Mouse (Mus musculus) gastrocnemius, postnatal 36 days (tissue): ENCODE measurements at regions not wholly inside any gene's neighbourhood (a gene's known extent, or its start where the extent isn't known, plus 50 kb on each side); places are given as distances from the start of the nearest gene placed in this dataset.

Experiments
- DNase-seq, 2 experiments: peaks; one replicate each; pipeline ENCODE4 v3.0.0; 2022
- intact Hi-C: fragments of 180-260 bp; cut with DNase I; formaldehyde crosslinking; loops from one replicate; pipeline ENCODE4 v1.15.1; 2025

- intact Hi-C loops: loop anchor here (5.0 kb wide), 1 partner anchor 727 kb away; no protein-coding TSS in a partner anchor
- DNase-seq: no peak
Measured at GRCm38 (mm10) chr7:111245067-111245466, 162.2 kb upstream of the Eif4g2 start.

GRCm38 (mm10) chr7:111243831-111244230 is 161.0 kb upstream of the Eif4g2 start:
- intact Hi-C loops: loop anchor here (5.0 kb wide), 1 partner anchor 197 kb away; no protein-coding TSS in a partner anchor
- DNase-seq: no peak

DNA sequence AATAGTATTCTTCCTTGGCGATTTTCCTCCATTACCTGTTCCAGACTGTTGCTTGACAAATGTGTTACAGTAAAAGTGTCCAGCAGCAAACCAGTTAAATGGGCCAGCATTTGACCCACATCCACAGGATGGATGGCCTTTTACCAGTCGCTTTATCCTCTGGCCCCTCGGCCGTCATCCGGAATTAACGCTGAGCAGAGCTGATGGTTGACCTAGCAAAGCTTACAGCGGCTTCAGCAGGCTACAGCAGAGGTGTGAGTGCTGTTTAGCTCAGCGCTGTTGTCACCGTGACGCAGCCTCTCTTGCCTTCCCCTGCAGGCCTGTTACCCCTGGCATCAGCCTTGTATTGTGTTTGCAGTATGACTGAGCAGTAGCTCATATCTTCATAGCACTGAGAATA is 159.8 kb upstream of the Eif4g2 start:
- no peak for DNase-seq
- intact Hi-C loops: loop anchor here (5.0 kb wide), 1 partner anchor 195 kb away; no protein-coding TSS in a partner anchor

DNA sequence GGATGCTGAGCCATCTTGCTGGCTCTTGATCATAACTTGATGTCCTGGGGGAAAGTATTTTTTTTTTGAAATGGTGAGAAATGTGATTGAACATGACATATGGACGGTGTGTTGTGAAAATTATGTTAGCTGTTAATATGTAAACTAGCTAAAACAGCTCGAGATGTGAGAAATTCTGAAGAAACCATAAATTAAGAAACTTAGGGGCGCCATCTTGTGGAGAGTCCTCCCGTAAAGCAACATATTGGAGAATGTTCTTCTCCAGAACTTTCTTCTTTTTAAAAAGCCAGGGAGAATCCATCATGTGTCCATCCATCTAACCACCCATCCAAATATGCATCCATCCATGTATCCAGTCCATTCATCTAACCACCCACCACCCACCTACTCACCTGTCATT is 158.7 kb upstream of the Eif4g2 start:
- no peak for DNase-seq
- intact Hi-C loops: loop anchor here (1.0 to 5.0 kb wide), 2 partner anchors 59 to 194 kb away; no protein-coding TSS in a partner anchor

GRCm38 (mm10) chr7:111240234-111240826 is 157.5 kb upstream of the Eif4g2 start:
- intact Hi-C loops: loop anchor here (5.0 kb wide), 1 partner anchor 193 kb away; no protein-coding TSS in a partner anchor
- DNase-seq: no peak

DNA sequence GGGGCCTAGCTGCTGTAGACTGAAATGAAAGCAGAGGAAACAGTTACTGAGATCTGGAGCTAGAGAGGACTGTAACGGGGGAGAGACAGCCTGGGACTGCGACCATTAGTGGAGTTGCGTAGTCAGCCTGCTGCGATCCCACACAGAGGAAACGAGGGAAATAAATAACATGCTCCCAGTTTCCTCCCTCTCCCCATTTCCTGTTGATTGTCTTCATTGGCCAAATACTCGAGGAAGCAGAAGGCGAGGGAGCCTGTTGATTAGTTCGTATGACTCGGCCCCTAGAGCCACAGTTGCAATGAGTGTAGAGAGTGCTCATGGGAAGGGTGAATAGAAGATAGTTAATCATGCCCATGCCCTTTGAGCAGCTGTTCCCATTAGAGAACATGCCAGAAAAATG is 155.0 kb upstream of the Eif4g2 start:
- intact Hi-C loops: no loop called here

DNA sequence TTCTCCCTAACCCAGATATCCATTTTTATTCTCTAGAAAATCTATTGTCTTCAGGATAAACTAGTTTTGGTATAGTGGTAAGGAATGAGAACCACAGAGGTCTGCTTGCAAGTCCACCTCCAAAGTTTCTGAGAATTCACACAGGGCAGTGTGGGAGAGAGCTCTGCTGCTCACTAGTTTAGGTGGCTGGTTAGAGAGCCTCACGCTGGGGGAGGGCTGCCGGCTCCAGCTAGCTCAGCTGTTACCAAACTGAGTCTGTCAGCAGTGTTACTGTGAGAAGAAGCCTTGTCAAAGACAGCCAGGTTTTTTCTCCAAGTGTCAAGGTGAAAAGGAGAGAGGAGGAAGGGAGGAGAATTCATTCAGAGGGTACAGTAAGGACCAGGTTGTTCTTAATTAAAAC is 147.8 kb upstream of the Eif4g2 start:
- no peak for DNase-seq
- intact Hi-C loops: no loop called here

More for the DNA sequence above, 155.0 kb upstream of the Eif4g2 start:
- DNase-seq: no peak

GRCm38 (mm10) chr7:111227082-111227481 is 144.3 kb upstream of the Eif4g2 start:
- DNase-seq: no peak
- intact Hi-C loops: no loop called here

GRCm38 (mm10) chr7:111226026-111226656 is 143.3 kb upstream of the Eif4g2 start:
- intact Hi-C loops: no loop called here
- no peak for DNase-seq

GRCm38 (mm10) chr7:111215586-111215985 is 132.8 kb upstream of the Eif4g2 start:
- no peak for DNase-seq
- intact Hi-C loops: no loop called here

DNA sequence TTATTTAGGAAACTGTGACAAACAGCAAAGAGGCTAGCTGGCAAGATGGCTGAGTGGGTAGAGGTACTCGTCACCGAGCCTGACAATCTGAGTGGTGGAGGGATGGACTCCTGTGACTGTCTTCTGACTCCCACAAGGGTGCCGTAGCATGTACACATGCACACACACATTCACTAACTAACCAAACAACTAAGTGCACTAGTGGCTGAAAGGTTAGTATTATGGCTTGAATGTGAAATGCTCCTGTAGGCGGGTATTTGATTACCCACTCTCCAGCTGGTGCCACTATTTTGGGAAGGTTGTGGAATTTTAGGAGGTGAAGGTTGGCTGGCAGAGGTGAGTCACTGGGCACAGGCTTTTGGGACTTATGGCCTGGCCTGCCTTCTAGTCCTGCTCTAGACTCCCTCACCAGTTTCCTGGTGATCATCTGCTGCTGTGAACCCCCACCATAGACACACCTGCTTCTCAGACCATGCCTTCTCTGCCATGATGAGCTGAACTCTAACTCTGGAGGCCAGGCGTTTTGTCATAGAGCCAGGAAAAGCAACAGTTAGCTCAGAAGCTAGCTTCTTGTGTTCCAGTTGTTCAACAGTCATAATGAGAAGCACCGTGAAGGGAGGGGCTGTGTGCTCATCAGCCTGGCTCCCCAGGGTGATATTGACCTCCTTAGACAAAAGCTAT is 131.5 kb upstream of the Eif4g2 start:
- intact Hi-C loops: no loop called here
- no peak for DNase-seq

DNA sequence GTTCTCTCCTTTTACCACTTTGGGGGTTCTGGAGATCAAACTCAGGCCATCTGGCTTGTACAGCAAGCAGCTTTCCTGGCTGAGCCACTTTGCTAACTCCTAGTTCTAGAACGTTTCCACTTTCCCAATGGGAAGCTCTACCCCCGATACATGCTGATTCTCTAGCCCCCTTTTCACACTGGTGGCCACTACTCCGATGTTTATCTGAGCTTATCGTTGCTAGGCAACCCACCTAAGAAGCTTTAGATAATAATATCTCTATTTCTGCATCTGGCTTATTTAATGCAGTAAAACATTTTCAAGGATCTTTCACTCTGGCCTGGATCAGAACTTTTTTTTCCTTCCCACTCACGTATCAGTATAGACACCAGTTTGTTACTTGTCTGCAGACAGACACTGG is 129.4 kb upstream of the Eif4g2 start:
- DNase-seq: no peak
- intact Hi-C loops: no loop called here

GRCm38 (mm10) chr7:111211641-111212040 is 128.8 kb upstream of the Eif4g2 start:
- DNase-seq: no peak
- intact Hi-C loops: no loop called here

- no peak for DNase-seq
- intact Hi-C loops: no loop called here
Measured at GRCm38 (mm10) chr7:111210282-111210681, 127.5 kb upstream of the Eif4g2 start.

DNA sequence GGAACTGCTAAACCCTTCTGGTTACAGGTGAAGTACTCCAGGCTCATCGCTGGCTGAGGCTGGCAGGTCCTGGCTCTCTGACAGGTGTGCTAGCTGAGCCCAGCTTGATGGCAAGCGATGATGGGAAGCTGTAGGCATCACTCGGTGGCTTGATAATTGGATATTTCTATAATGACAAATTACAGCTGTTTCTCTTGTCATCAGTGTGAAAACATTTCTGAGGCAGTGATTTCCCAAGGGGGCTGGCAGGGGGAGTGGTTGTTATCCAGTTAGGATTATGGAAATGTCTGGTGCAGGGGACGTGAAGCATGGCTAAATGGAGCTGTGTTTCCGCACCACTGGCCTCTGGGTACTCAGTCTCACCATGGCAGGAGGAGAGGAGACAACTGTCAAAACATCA is 123.0 kb upstream of the Eif4g2 start:
- DNase-seq: no peak
- intact Hi-C loops: no loop called here

DNA sequence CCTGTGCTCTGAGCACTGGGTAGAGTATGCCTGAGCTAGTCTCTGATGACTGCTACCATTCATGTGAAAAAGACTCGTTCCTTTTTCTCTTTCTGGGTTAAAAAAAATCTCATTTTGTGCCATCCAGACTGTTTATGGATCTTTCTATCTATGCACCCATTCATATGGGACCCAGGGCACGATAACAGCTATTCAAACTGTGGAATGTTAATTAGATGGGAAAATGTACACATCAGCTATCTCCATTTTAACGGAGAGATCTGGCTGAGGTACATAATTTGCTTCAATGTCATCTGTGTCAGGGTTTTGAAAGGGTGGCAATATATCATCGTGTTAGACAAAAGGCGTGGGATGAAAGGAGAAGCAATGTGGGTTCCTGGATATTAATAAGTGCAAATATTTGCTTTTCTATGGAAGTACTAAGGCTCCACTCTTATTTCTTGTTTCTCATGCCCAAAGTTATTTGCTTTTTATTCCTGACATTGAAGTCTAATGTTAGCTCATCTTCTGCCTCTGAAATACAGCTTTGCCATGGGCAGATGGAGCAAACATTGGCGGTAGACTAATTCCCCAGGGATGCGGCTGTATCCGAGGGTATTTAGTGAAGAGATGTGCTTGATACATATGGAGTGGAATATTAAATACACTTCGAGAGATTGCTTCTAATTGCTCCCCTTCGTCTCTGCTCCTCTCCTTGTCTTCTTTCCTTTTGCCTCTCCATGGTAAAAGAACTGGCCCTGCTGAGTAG is 116.0 kb upstream of the Eif4g2 start:
- DNase-seq: no peak
- intact Hi-C loops: no loop called here

GRCm38 (mm10) chr7:111191674-111192073 is 108.8 kb upstream of the Eif4g2 start:
- intact Hi-C loops: no loop called here
- DNase-seq: no peak

- no peak for DNase-seq
- intact Hi-C loops: no loop called here
Measured at GRCm38 (mm10) chr7:111191216-111191615, 108.4 kb upstream of the Eif4g2 start.

DNA sequence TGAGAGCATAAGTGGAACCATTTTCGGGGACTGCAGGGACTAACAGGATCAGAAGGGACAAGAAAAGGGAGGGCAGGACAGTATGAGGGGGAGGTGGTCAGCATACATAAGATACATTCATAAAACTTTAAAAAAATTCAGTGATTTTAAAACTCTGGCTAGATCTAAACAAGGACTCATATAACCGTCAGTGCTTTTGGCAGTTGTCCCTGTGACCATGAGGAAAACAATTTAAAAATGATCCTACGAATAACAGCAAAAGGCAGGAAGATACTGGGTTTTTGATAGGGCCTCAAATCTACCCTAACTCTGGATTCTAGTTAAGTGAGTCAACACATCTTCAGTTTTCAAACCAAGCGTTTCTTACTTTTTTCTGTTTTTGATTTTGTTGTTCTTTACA is 106.9 kb upstream of the Eif4g2 start:
- no peak for DNase-seq
- intact Hi-C loops: no loop called here

DNA sequence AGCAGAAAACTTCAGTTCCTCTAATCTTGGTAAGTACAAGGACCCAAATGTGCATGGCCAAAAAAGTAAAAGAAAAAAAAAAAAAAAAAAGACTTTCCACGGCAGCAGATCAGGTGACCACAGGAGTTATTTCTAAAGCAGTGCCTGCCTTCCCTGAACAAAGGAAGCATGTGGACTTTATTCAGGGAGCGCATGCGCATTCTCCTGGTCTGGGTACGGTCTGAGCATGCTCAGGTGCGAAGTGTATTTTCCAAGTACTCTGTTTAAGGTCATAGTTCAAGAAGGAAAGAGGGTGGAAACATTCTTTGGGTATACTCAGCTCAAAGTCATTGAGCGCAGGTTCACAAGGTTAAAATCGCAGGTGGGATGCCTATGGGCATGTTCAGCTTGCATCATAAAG is 103.1 kb upstream of the Eif4g2 start:
- no peak for DNase-seq
- intact Hi-C loops: no loop called here

DNA sequence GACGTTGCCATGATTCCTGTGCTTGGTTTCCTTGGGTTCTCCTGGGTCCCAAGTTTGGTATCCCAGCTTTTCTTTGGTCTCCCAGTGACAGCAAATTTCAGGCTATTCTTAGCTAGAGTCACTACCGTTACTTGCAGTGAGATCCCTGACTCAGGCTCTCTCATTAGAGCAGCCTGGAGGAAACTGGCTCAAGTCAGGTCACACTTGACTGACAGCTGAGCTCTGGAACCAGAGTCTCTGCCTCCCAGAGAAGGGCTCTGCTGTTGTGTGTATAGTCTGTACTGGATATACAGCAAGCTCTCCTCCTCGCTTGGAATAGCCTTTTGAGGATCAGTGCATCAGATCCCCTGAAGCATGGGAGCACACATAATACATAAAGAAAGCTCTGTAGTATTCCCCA is 100.7 kb upstream of the Eif4g2 start:
- DNase-seq: no peak
- intact Hi-C loops: loop anchor here (2.0 to 5.0 kb wide), 2 partner anchors 599 to 789 kb away; no protein-coding TSS in a partner anchor
